Mouse (Mus musculus) C2C12 (cell line): ENCODE data around the gene Rtn2.

Experiments
- CTCF ChIP-seq: IDR thresholded peaks from one replicate; pipeline ENCODE4 v1.5.1; 2011; ENCODE audit not compliant: control insufficient read depth, insufficient read depth, insufficient read length
- MAX ChIP-seq: IDR thresholded peaks from one replicate; pipeline ENCODE4 v1.6.1; 2011; ENCODE audit warnings: mild to moderate bottlenecking, control low read depth
- MYOD1 ChIP-seq: IDR thresholded peaks from one replicate; pipeline ENCODE4 v1.6.1; 2011; ENCODE audit warnings: low read depth; ENCODE audit not compliant: control insufficient read depth, insufficient read length
- MYOG ChIP-seq: IDR thresholded peaks from one replicate; pipeline ENCODE4 v1.6.1; 2011; ENCODE audit not compliant: control insufficient read depth, insufficient read length; ENCODE audit errors: extremely low read depth
- USF1 ChIP-seq: IDR thresholded peaks from one replicate; pipeline ENCODE4 v1.6.1; 2011; ENCODE audit warnings: low read depth, mild to moderate bottlenecking, control low read depth, moderate library complexity

DNA sequence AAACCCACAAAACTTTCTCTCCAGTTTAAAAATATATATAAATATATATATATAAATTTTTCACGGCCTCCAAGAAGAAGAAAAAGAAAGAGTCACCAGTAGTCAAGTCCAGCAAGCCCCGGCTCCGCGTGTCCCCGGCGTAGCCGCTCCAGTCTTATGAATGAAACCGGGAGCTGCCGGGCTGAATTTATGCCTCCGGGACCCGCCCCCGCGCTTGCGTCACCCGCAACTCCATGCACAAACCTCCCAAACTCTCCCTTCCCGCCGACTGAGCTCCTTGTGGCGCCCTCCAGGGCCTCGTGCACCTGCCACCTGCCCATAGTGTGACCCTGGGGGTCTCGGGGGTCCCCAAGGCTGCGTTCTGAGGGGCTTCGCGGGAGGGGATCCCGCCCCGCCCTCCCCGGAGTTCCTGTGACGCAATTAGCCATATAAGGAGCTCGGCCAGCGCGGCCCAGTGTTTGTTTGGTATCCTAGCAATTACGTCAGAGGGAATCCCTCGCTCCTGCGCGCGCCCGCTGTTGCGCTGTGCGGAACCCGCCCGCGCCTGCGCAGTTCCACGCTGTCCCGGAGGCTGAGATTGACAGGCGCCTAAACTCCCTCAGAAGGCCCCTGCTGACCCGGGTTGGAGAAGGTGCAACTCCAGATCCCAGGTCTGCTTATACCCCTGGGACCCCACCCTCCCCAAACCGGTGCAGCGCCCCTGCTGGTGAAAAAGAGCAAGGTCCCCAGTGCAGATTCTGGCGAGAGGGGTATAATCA, 27.6 kb downstream of the Rtn2 start, which contains the start of gene Fosb:
- TF ChIP-seq CTCF = no peak
- TF ChIP-seq USF1 = no peak
- no peak for TF ChIP-seq MYOD1
- TF ChIP-seq MYOG = no peak
- TF ChIP-seq MAX = no peak
